Mouse (Mus musculus): Measurements from ENCODE around the gene Golga1.

The Golga1 gene

DNA sequence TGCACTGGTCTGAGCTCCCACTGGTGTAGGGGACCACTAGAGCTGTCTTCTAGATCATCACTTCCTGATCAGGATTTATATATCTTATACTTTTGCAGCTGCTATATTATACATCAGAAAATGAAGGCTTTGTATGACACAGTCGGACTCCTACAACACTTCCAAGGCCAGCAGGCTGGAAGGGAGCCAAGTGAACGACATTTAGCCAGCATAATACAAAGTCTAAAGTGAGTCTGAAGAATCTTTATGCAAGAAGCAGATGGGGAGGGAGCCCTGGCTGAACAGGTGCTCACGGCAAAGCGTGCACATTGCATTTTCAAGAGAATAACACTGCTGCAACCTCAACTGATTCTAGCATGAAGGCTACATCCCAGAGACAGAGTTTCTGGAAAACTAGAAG is 72.9 kb downstream of the Golga1 start:
- Histone ChIP-seq H3K4me3 (replicated peaks; ENCODE audit: low read length) (no peak overlapping the region), H3K9me3 (ENCODE audit: low read length) (no peaks in the 10 kb centered on the region), H3K4me1 (replicated peaks; ENCODE audit: low read depth, low read length) (peaks cover 19% of the 10 kb centered on the region), H3K36me3 (ENCODE audit: insufficient read depth, low read length) (no peaks in the 10 kb centered on the region), H3K27me3 (ENCODE audit: insufficient read depth, low read length) (peaks cover 15% of the 10 kb centered on the region; the same call in 1 of the 2 replicates)
- TF ChIP-seq POU5F1 (IDR thresholded peaks at IDR 0.05; ENCODE audit: borderline replicate concordance, low read length) (no peak), CTCF (conservative IDR thresholded peaks at IDR 0.05; ENCODE audit: low read length) (no peak), NANOG (IDR thresholded peaks at IDR 0.05; ENCODE audit: borderline replicate concordance, low read length) (no peak)

DNA sequence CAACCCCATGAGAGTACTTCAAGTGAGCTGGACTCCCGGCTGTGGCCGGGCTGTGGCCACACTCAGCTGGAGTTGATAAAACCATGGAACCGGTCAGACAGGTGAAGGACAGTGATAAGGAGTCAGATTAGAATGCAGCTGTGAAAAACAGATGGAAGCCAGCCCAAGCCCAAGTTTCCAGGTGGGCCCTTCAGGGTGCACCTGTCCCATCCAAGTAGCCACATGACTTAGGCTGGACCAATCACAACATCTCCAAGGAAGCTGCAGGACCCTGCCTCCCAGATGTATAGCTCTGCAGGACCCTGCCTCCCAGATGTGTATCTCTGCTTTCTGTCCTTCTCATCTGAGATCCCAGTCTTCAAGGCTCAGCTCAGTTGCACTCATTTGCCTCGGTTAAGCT is 73.3 kb downstream of the Golga1 start:
- TF ChIP-seq CTCF (conservative IDR thresholded peaks at IDR 0.05; ENCODE audit: low read length) (no peak), NANOG (IDR thresholded peaks at IDR 0.05; ENCODE audit: borderline replicate concordance, low read length) (no peak), POU5F1 (IDR thresholded peaks at IDR 0.05; ENCODE audit: borderline replicate concordance, low read length) (no peak)
- H3K4me1 ChIP-seq (replicated peaks; ENCODE audit: low read depth, low read length), result peaks cover 19% of the 10 kb centered on the region
- H3K4me3 ChIP-seq (replicated peaks; ENCODE audit: low read length), result no peak overlapping the region
- H3K9me3 ChIP-seq (ENCODE audit: low read length), result no peaks in the 10 kb centered on the region
- peaks cover 10% of the 10 kb centered on the region; the same call in 1 of the 2 replicates for H3K27me3 ChIP-seq (ENCODE audit: insufficient read depth, low read length)
- no peaks in the 10 kb centered on the region for H3K36me3 ChIP-seq (ENCODE audit: insufficient read depth, low read length)

DNA sequence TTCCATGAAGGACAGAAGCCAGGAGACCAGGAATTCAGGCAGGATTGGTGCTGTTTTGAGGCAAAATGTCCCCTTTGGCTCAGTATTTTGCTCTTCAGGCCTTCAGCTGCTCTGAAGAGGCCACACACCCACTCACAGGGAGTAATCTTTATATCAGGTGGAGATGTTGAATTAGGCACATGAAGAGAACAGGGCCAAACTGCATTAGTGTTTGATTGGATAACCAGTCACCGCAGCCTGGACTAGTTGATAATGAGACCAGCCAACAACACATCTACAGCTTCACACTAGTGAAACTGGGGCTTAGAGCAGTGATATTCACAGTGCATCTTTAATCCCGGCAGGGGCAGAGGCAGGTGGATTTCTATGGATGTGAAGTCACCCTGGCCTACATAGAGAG is 76.4 kb downstream of the Golga1 start:
- no peaks in the 10 kb centered on the region for H3K27me3 ChIP-seq (ENCODE audit: insufficient read depth, low read length)
- no peak for TF ChIP-seq POU5F1 (IDR thresholded peaks at IDR 0.05; ENCODE audit: borderline replicate concordance, low read length)
- TF ChIP-seq NANOG (IDR thresholded peaks at IDR 0.05; ENCODE audit: borderline replicate concordance, low read length), result no peak
- TF ChIP-seq CTCF (conservative IDR thresholded peaks at IDR 0.05; ENCODE audit: low read length), result no peak
- no peak overlapping the region for H3K4me3 ChIP-seq (replicated peaks; ENCODE audit: low read length)
- no peaks in the 10 kb centered on the region for H3K36me3 ChIP-seq (ENCODE audit: insufficient read depth, low read length)
- H3K4me1 ChIP-seq (replicated peaks; ENCODE audit: low read depth, low read length), result peaks cover 24% of the 10 kb centered on the region
- peaks cover 6% of the 10 kb centered on the region for H3K9me3 ChIP-seq (ENCODE audit: low read length)

DNA sequence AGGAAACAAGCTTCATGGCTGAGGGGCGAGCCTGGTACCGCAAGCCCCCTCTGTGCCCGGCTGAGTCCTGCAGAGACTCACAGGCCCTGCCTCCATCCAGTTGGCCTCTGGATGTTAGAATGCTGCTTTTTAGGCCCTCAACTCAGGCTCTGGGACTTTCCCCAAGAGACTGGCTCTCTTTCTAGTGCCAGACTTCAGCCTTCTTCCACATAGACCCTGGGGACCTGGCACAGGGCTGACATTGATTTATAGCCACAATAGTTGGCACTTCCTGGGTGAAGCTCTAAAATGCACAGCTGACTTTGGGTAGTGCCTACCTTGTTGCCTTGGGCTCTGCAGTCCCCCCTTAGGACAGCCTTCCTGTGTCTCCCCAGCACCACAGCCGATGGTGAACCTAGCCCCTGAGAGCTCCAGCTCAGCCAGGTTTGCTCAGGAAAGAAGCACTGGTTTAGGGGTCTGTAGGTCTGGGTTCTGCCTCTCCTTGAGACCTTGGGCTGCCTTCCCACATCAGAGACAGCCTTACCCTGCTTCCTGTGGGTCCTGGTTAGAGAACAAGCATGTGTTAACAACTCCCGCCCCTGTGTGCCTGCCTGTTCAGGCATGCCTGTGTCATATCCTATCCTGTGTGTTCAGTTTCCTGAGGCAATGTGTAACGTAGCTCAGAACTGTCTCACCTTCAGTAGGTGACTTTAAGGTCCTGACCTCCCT is 77.4 kb downstream of the Golga1 start:
- no peak for TF ChIP-seq NANOG (IDR thresholded peaks at IDR 0.05; ENCODE audit: borderline replicate concordance, low read length)
- TF ChIP-seq POU5F1 (IDR thresholded peaks at IDR 0.05; ENCODE audit: borderline replicate concordance, low read length), result no peak
- no peak for TF ChIP-seq CTCF (conservative IDR thresholded peaks at IDR 0.05; ENCODE audit: low read length)
- Histone ChIP-seq H3K36me3 (ENCODE audit: insufficient read depth, low read length) (no peaks in the 10 kb centered on the region), H3K27me3 (ENCODE audit: insufficient read depth, low read length) (no peaks in the 10 kb centered on the region), H3K4me3 (replicated peaks; ENCODE audit: low read length) (0 out of 2 replicates have a peak overlapping the region, but pooled peaks have one; percentile 8), H3K9me3 (ENCODE audit: low read length) (peaks cover 12% of the 10 kb centered on the region), H3K4me1 (replicated peaks; ENCODE audit: low read depth, low read length) (peaks cover 24% of the 10 kb centered on the region)

DNA sequence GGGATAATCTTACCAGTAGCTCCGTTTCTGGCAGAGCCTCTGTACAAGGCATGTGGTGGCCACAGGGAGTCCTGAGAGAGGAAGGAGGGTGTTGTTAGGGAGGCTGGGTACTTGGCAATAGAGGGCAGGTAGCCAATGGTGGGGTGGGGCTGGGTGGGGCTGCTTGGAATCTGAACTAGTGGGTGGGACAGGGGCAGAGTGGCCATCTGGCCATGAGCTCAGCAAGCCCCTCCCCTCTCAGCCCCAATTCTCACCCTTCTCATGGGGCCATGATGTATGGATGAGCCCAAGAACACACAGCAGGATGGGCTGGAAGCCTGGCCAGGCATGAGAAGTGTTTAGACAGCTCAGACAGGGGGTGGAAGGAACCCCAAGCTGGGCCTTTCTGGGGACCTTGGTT is 78.0 kb downstream of the Golga1 start:
- no peaks in the 10 kb centered on the region for H3K36me3 ChIP-seq (ENCODE audit: insufficient read depth, low read length)

DNA sequence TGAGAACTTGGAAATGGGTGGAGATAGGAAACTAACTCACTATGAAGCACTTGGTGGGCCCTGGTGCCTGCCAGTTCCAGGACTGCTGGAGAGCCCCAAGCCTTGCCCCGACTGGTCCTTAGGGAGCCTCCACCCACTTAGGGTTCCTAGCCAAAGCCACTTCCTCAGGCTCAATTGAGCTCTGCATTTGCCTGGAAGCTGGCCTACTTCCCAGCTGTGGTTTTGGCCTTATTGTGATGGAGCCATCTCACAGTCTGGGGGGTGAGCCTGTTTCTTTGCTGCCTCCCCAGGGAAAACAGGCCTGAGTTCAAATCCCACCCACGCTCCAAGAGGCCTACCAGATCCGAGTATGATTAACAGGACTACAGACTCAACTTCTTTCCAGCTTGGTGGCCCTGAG is 78.8 kb downstream of the Golga1 start:
- no peaks in the 10 kb centered on the region for H3K36me3 ChIP-seq (ENCODE audit: insufficient read depth, low read length)
- peaks cover 29% of the 10 kb centered on the region for H3K4me1 ChIP-seq (replicated peaks; ENCODE audit: low read depth, low read length)
- H3K27me3 ChIP-seq (ENCODE audit: insufficient read depth, low read length), result no peaks in the 10 kb centered on the region
- H3K4me3 ChIP-seq (replicated peaks; ENCODE audit: low read length), result no peak overlapping the region
- TF ChIP-seq CTCF (conservative IDR thresholded peaks at IDR 0.05; ENCODE audit: low read length) (no peak), POU5F1 (IDR thresholded peaks at IDR 0.05; ENCODE audit: borderline replicate concordance, low read length) (no peak), NANOG (IDR thresholded peaks at IDR 0.05; ENCODE audit: borderline replicate concordance, low read length) (no peak)
- H3K9me3 ChIP-seq (ENCODE audit: low read length), result peaks cover 12% of the 10 kb centered on the region

More for the DNA sequence above, 78.0 kb downstream of the Golga1 start:
- peaks cover 12% of the 10 kb centered on the region for H3K9me3 ChIP-seq (ENCODE audit: low read length)
- H3K4me1 ChIP-seq (replicated peaks; ENCODE audit: low read depth, low read length), result peaks cover 24% of the 10 kb centered on the region
- no peak for TF ChIP-seq NANOG (IDR thresholded peaks at IDR 0.05; ENCODE audit: borderline replicate concordance, low read length)
- no peaks in the 10 kb centered on the region for H3K27me3 ChIP-seq (ENCODE audit: insufficient read depth, low read length)
- 0 out of 2 replicates have a peak overlapping the region, but pooled peaks have one; percentile 8 for H3K4me3 ChIP-seq (replicated peaks; ENCODE audit: low read length)

DNA sequence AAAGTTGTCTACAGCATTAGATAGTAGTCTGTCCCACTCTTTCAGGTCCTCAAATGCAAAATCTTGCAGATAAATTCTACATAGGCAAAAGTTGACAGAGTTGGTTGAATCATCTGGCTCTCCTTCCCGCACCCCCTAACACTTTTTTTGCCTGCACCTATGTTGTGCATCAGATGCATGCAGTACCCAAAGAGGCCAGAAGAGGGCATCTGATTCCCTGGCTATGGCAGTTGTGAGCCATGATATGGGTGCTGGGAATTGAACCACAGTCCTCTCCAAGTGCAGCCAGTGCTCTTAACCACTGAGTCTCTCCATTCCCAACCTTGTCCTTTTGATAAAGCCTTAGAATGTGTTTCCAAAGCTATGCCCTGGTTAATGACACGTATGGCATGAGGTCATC is 81.9 kb downstream of the Golga1 start:
- Histone ChIP-seq H3K4me3 (replicated peaks; ENCODE audit: low read length) (no peak overlapping the region), H3K27me3 (ENCODE audit: insufficient read depth, low read length) (peaks cover 7% of the 10 kb centered on the region), H3K36me3 (ENCODE audit: insufficient read depth, low read length) (no peaks in the 10 kb centered on the region), H3K9me3 (ENCODE audit: low read length) (peaks cover 12% of the 10 kb centered on the region), H3K4me1 (replicated peaks; ENCODE audit: low read depth, low read length) (peaks cover 35% of the 10 kb centered on the region)
- TF ChIP-seq POU5F1 (IDR thresholded peaks at IDR 0.05; ENCODE audit: borderline replicate concordance, low read length), result no peak
- TF ChIP-seq CTCF (conservative IDR thresholded peaks at IDR 0.05; ENCODE audit: low read length), result peak; percentile 76

DNA sequence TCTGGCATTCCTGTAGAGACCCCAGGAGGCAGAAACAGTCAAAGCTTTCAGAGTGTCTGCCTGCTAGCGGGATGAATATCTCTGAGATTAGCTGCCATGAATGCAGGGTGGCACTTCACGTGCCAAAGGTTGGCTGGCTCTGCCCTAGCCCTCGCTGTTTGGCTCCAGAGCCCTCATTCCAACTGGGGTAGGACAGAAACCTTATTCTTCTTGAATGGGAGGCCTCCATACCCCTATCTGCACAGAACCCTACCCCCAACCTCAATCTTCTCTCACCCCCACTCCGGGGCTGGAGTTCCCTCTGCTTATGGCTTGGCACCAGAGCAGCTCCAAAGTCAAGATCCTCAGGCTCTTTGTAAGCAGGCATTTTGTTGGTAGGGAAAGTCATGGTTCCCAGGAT is 87.5 kb downstream of the Golga1 start:
- no peaks in the 10 kb centered on the region for H3K9me3 ChIP-seq (ENCODE audit: low read length)
- TF ChIP-seq POU5F1 (IDR thresholded peaks at IDR 0.05; ENCODE audit: borderline replicate concordance, low read length), result no peak
- TF ChIP-seq NANOG (IDR thresholded peaks at IDR 0.05; ENCODE audit: borderline replicate concordance, low read length), result no peak
- H3K4me1 ChIP-seq (replicated peaks; ENCODE audit: low read depth, low read length), result peaks cover 38% of the 10 kb centered on the region
- H3K27me3 ChIP-seq (ENCODE audit: insufficient read depth, low read length), result peaks cover 32% of the 10 kb centered on the region
- H3K4me3 ChIP-seq (replicated peaks; ENCODE audit: low read length), result no peak overlapping the region
- H3K36me3 ChIP-seq (ENCODE audit: insufficient read depth, low read length), result no peaks in the 10 kb centered on the region
